Mouse (Mus musculus) stomach, postnatal 0 days (tissue): ENCODE data around the gene Celsr3.

ENCODE experiments used
- CTCF ChIP-seq: IDR thresholded peaks from 2 replicates; pipeline ENCODE4 v1.5.1; 2016; ENCODE audit warnings: antibody characterized with exemption, low read depth, mild to moderate bottlenecking, moderate library complexity
- EP300 ChIP-seq: optimal IDR thresholded peaks from 2 replicates; pipeline ENCODE3; 2016; ENCODE audit warnings: antibody characterized with exemption

- TF ChIP-seq CTCF: no peak
- no peak for TF ChIP-seq EP300
Observed at GRCm38 (mm10) chr9:108782836-108783547, 43.1 kb upstream of the Celsr3 start.
